Mouse (Mus musculus) lung, adult 2 months (tissue): ENCODE results near the gene Lrrc66.

Source experiments
- CTCF ChIP-seq: fragments of 200-500 bp; IDR thresholded peaks from 2 replicates; pipeline ENCODE4 v1.5.1; 2011; ENCODE audit warnings: mild to moderate bottlenecking, low read length, control low read depth; ENCODE audit not compliant: insufficient read depth
- POLR2A ChIP-seq: fragments of 200-500 bp; IDR thresholded peaks from 2 replicates; pipeline ENCODE4 v1.6.1; 2011; ENCODE audit warnings: low read depth, mild to moderate bottlenecking, control low read depth, low read length, borderline replicate concordance; ENCODE audit errors: extremely low read depth

- TF ChIP-seq CTCF (no peak), POLR2A (no peak)
Observed at GRCm38 (mm10) chr5:73566892-73567291, 65.4 kb downstream of the Lrrc66 start.
